Mouse (Mus musculus): ENCODE results near the gene Sgms1. TPM values are rescaled to one million over a fixed set of nuclear protein-coding genes. Genes with fewer than 3 reads are reported as not detected.

The Sgms1 gene
- polyA plus RNA-seq, 1 experiment, result 5.3 TPM

- TF ChIP-seq MAX (IDR thresholded peaks at IDR 0.05) (no peak), MYOD1 (IDR thresholded peaks at IDR 0.05; ENCODE audit: control insufficient read depth, insufficient read length, low read depth) (no peak), CTCF (IDR thresholded peaks at IDR 0.05; ENCODE audit: control insufficient read depth, insufficient read depth, insufficient read length) (no peak), MYOG (IDR thresholded peaks at IDR 0.05; ENCODE audit: control insufficient read depth, extremely low read depth, insufficient read length) (no peak), FOSL1 (IDR thresholded peaks at IDR 0.05; ENCODE audit: insufficient read depth, low read length, poor library complexity, severe bottlenecking) (no peak), CEBPB (IDR thresholded peaks at IDR 0.05; ENCODE audit: low read depth) (no peak), USF1 (IDR thresholded peaks at IDR 0.05; ENCODE audit: low read depth) (no peak)
- Histone ChIP-seq H3K36me3 (ENCODE audit: control insufficient read depth, insufficient read depth) (no peaks in the 10 kb centered on the region), H3ac (ENCODE audit: control insufficient read depth, insufficient read length, low read depth) (no peak overlapping the region), H3K4me3 (ENCODE audit: insufficient read depth, poor library complexity, severe bottlenecking) (no peak overlapping the region), H3K27me3 (ENCODE audit: control insufficient read depth, insufficient read depth, insufficient read length) (no peaks in the 10 kb centered on the region), H3K79me3 (ENCODE audit: low read depth) (no peaks in the 10 kb centered on the region), H3K79me2 (ENCODE audit: control insufficient read depth, insufficient read depth) (no peaks in the 10 kb centered on the region)
Measured at GRCm38 (mm10) chr19:32257616-32258015, 131.9 kb downstream of the Sgms1 start.

DNA sequence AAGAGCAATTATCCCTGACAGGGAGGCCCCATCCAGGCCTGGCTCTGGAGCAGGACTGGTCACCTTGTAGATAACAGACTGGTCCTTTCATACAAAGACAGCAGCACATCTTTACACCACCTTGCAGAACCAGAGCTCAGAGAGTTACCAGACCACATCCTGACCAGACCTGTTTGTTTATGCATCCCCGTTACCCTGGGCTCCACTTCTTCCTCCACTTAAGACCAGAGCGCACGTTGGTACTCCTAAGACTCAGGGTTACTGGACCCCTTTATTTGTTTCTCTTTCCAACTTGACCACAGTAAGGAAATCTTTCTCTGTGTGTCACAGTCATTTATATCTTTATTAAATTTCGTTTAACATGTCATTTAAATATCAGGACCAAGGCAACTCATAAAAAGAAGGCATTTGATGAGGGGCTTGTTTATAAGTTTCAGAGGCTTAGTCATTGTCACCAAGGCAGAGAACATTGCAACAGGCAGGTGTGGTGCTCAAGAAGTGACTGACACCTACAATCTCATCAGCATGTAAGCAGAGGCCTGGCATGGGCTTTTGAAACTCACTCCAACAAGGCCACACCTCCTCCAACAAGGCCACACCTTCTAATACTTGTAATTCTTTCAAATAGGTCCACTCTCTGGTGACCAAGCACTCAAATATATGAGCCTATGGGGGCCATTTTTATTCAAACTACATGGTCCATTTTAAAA is 132.7 kb downstream of the Sgms1 start:
- Histone ChIP-seq H3K4me3 (ENCODE audit: insufficient read depth, poor library complexity, severe bottlenecking) (no peak overlapping the region), H3K79me2 (ENCODE audit: control insufficient read depth, insufficient read depth) (no peaks in the 10 kb centered on the region), H3K27me3 (ENCODE audit: control insufficient read depth, insufficient read depth, insufficient read length) (no peaks in the 10 kb centered on the region), H3K36me3 (ENCODE audit: control insufficient read depth, insufficient read depth) (no peaks in the 10 kb centered on the region), H3ac (ENCODE audit: control insufficient read depth, insufficient read length, low read depth) (no peak overlapping the region), H3K79me3 (ENCODE audit: low read depth) (no peaks in the 10 kb centered on the region)
- TF ChIP-seq MAX (IDR thresholded peaks at IDR 0.05) (no peak), CEBPB (IDR thresholded peaks at IDR 0.05; ENCODE audit: low read depth) (no peak)

- Histone ChIP-seq H3K4me3 (ENCODE audit: insufficient read depth, poor library complexity, severe bottlenecking) (no peak overlapping the region), H3K79me3 (ENCODE audit: low read depth) (no peaks in the 10 kb centered on the region), H3ac (ENCODE audit: control insufficient read depth, insufficient read length, low read depth) (no peak overlapping the region), H3K79me2 (ENCODE audit: control insufficient read depth, insufficient read depth) (no peaks in the 10 kb centered on the region), H3K36me3 (ENCODE audit: control insufficient read depth, insufficient read depth) (no peaks in the 10 kb centered on the region), H3K27me3 (ENCODE audit: control insufficient read depth, insufficient read depth, insufficient read length) (no peaks in the 10 kb centered on the region)
- TF ChIP-seq FOSL1 (IDR thresholded peaks at IDR 0.05; ENCODE audit: insufficient read depth, low read length, poor library complexity, severe bottlenecking) (no peak), CEBPB (IDR thresholded peaks at IDR 0.05; ENCODE audit: low read depth) (no peak), MAX (IDR thresholded peaks at IDR 0.05) (no peak), CTCF (IDR thresholded peaks at IDR 0.05; ENCODE audit: control insufficient read depth, insufficient read depth, insufficient read length) (no peak)
Measured at GRCm38 (mm10) chr19:32255429-32256185, 133.9 kb downstream of the Sgms1 start.

DNA sequence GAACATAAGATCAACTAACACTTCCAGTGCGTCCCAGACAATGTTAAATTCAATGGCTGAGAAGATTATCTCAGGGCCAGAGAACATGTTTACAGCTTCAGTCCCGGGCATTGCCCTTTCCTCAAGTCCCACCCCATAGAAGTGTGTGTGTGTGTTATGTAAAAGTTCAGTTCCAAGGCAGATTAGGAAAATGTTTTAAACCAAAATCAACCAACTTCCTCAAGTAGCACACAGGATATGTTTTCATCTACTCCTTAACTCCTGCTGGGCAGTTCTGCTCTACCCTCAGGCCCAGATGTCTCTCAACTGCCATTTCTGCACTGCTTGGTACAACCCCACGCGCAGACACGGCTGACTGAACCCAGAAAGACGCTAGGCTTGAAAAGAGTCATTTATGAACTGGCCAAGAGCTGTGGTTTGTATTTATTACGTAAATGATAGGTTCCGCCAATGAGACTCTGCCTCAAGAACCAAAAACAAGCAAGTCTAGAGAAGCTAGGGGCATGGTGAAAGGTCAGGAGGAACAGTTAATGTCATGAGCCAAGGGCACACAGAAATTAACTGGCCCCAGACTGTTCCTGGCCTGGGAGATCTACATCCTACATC is 134.7 kb downstream of the Sgms1 start:
- Histone ChIP-seq H3K79me2 (ENCODE audit: control insufficient read depth, insufficient read depth) (no peaks in the 10 kb centered on the region), H3ac (ENCODE audit: control insufficient read depth, insufficient read length, low read depth) (no peak overlapping the region), H3K79me3 (ENCODE audit: low read depth) (no peaks in the 10 kb centered on the region), H3K36me3 (ENCODE audit: control insufficient read depth, insufficient read depth) (no peaks in the 10 kb centered on the region), H3K4me3 (ENCODE audit: insufficient read depth, poor library complexity, severe bottlenecking) (no peak overlapping the region), H3K27me3 (ENCODE audit: control insufficient read depth, insufficient read depth, insufficient read length) (no peaks in the 10 kb centered on the region)
- TF ChIP-seq FOSL1 (IDR thresholded peaks at IDR 0.05; ENCODE audit: insufficient read depth, low read length, poor library complexity, severe bottlenecking) (no peak), MAX (IDR thresholded peaks at IDR 0.05) (no peak), USF1 (IDR thresholded peaks at IDR 0.05; ENCODE audit: low read depth) (no peak)

GRCm38 (mm10) chr19:32254204-32254603 is 135.3 kb downstream of the Sgms1 start:
- Histone ChIP-seq H3K79me3 (ENCODE audit: low read depth) (no peaks in the 10 kb centered on the region), H3K36me3 (ENCODE audit: control insufficient read depth, insufficient read depth) (no peaks in the 10 kb centered on the region), H3K79me2 (ENCODE audit: control insufficient read depth, insufficient read depth) (no peaks in the 10 kb centered on the region), H3ac (ENCODE audit: control insufficient read depth, insufficient read length, low read depth) (no peak overlapping the region), H3K4me3 (ENCODE audit: insufficient read depth, poor library complexity, severe bottlenecking) (no peak overlapping the region), H3K27me3 (ENCODE audit: control insufficient read depth, insufficient read depth, insufficient read length) (no peaks in the 10 kb centered on the region)
- no peak for TF ChIP-seq CTCF (IDR thresholded peaks at IDR 0.05; ENCODE audit: control insufficient read depth, insufficient read depth, insufficient read length)
- TF ChIP-seq CEBPB (IDR thresholded peaks at IDR 0.05; ENCODE audit: low read depth), result no peak
- no peak for TF ChIP-seq MYOG (IDR thresholded peaks at IDR 0.05; ENCODE audit: control insufficient read depth, extremely low read depth, insufficient read length)

DNA sequence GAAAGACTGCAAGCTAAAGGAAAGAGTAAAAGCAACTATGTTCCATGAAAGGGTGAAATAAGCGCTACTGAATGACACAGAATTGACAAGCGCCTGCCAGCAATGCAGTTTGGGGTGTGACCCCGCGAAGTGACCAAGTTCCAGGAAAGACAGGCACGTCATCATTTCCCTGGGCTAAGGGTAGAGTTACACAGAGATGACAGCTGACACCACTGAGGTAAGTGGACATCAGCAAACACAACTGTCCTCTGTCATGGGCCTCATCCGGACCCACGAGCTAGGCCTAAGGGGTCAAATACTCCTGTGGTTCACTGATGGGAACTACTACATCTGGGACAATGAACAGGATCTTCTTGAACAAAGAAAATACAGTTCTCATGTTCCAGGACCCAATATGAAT is 136.5 kb downstream of the Sgms1 start:
- TF ChIP-seq CEBPB (IDR thresholded peaks at IDR 0.05; ENCODE audit: low read depth) (no peak), USF1 (IDR thresholded peaks at IDR 0.05; ENCODE audit: low read depth) (no peak), MYOG (IDR thresholded peaks at IDR 0.05; ENCODE audit: control insufficient read depth, extremely low read depth, insufficient read length) (no peak), MAX (IDR thresholded peaks at IDR 0.05) (no peak), FOSL1 (IDR thresholded peaks at IDR 0.05; ENCODE audit: insufficient read depth, low read length, poor library complexity, severe bottlenecking) (no peak), MYOD1 (IDR thresholded peaks at IDR 0.05; ENCODE audit: control insufficient read depth, insufficient read length, low read depth) (no peak), CTCF (IDR thresholded peaks at IDR 0.05; ENCODE audit: control insufficient read depth, insufficient read depth, insufficient read length) (no peak)
- Histone ChIP-seq H3K4me3 (ENCODE audit: insufficient read depth, poor library complexity, severe bottlenecking) (no peak overlapping the region), H3K79me2 (ENCODE audit: control insufficient read depth, insufficient read depth) (no peaks in the 10 kb centered on the region), H3K36me3 (ENCODE audit: control insufficient read depth, insufficient read depth) (no peaks in the 10 kb centered on the region), H3K27me3 (ENCODE audit: control insufficient read depth, insufficient read depth, insufficient read length) (no peaks in the 10 kb centered on the region), H3K79me3 (ENCODE audit: low read depth) (no peaks in the 10 kb centered on the region), H3ac (ENCODE audit: control insufficient read depth, insufficient read length, low read depth) (no peak overlapping the region)

Measured in C2C12 (cell line).